Mouse (Mus musculus): ENCODE results near the gene Chst15. TPM values are rescaled to one million over a fixed set of nuclear protein-coding genes. Genes with fewer than 3 reads are reported as not detected.

Chst15 gene
- polyA plus RNA-seq, 1 experiment from 2014 or later = 12.8 TPM

DNA sequence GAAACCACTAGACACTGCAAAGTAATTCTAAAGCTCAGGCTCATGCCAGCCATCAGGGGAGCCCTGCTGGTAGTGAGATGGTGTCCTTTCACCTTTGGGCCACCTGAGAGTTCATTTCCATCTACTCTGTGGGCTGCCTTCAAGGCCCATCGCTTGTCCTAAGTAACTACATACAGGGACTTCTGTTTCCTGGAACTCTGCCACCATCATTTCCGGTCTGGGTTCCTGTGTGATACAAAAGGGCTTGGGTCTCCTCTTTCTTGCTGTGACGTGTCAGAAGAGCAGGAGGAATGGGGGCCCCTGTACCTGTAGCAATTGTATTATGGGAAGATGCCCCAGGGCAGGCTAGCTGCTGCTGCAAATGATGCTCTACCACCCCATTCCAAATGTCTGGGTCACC, 78.1 kb downstream of the Chst15 start:
- Histone ChIP-seq H3K9me3 (ENCODE audit: control insufficient read depth, low read length) (no peaks in the 10 kb centered on the region), H3K36me3 (ENCODE audit: control insufficient read depth, insufficient read depth, low read length) (no peaks in the 10 kb centered on the region; the same call in 1 of the 2 replicates)
- WGBS = 80% methylated on average over 3 of the region's 3 CpGs

DNA sequence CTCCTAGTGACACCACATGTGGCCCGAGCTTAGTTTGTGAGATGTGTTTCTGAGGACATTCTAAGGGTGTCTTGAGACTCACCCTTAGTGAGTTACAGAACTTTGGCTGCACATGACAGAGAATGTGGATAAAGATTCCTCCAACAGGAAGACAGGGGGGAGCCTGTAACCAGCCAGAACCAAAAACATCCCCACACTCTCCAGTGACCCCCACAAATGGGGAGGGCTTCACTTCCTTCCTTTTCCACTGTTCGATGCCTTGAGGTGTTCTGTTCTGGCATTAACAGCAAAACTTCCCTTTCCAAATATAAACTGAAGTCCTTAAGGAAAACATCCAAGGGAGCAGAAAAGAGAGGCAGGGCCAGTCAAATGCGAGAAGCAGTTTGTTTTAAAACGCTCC, 79.8 kb downstream of the Chst15 start:
- WGBS = 71% methylated on average over 4 of the region's 4 CpGs

More for the DNA sequence above, 78.1 kb downstream of the Chst15 start:
- H3K4me1 ChIP-seq (replicated peaks; ENCODE audit: control insufficient read depth, insufficient read depth, low read length) = 0 out of 2 replicates have a peak, but pooled peaks cover 2% of the 10 kb centered on the region
- no peak for ATAC-seq (replicated peaks; ENCODE audit: low FRiP score)
- no peaks in the 10 kb centered on the region for H3K27me3 ChIP-seq (replicated peaks; ENCODE audit: control insufficient read depth, insufficient read depth, low read length)
- DNase-seq (ENCODE audit: low spot score) = no peak
- H3K4me3 ChIP-seq (ENCODE audit: low read depth, low read length) = no peak overlapping the region
- no peak overlapping the region for H3K9ac ChIP-seq (ENCODE audit: low read depth, low read length)
- H3K4me2 ChIP-seq = no peak overlapping the region
- no peak overlapping the region for H3K27ac ChIP-seq (ENCODE audit: low read depth, low read length)

DNA sequence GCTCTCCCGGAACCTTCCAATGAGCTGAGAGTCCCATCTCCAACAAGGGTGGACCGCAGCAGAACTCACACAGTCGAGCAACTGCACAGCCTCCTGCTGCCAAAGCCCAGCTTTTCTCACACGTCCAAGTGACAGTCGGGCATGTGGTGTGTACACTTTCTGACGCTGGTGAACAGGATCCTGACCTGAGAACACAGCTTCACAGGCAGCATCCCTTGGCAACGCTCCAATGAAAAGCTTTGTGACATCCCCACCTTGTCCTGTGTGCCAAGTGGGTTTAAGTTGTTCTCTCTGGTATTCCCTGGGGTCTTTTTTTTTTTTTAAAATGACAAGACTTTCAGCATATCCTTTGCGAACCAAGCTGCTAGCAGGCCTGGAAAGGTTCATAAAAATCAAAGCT, 80.2 kb downstream of the Chst15 start:
- no peaks in the 10 kb centered on the region for H3K9me3 ChIP-seq (ENCODE audit: control insufficient read depth, low read length)
- H3K27me3 ChIP-seq (replicated peaks; ENCODE audit: control insufficient read depth, insufficient read depth, low read length) = no peaks in the 10 kb centered on the region
- H3K36me3 ChIP-seq (ENCODE audit: control insufficient read depth, insufficient read depth, low read length) = no peaks in the 10 kb centered on the region; the same call in 1 of the 2 replicates
- no peaks in the 10 kb centered on the region for H3K4me1 ChIP-seq (replicated peaks; ENCODE audit: control insufficient read depth, insufficient read depth, low read length)
- H3K4me2 ChIP-seq = no peak overlapping the region
- WGBS = 91% methylated on average over 8 of the region's 8 CpGs
- no peak for ATAC-seq (replicated peaks; ENCODE audit: low FRiP score)
- no peak overlapping the region for H3K9ac ChIP-seq (ENCODE audit: low read depth, low read length)
- DNase-seq (ENCODE audit: low spot score) = no peak
- no peak overlapping the region for H3K4me3 ChIP-seq (ENCODE audit: low read depth, low read length)
- no peak overlapping the region for H3K27ac ChIP-seq (ENCODE audit: low read depth, low read length)

More for the DNA sequence above, 79.8 kb downstream of the Chst15 start:
- Histone ChIP-seq H3K4me1 (replicated peaks; ENCODE audit: control insufficient read depth, insufficient read depth, low read length) (no peaks in the 10 kb centered on the region), H3K27ac (ENCODE audit: low read depth, low read length) (no peak overlapping the region), H3K4me3 (ENCODE audit: low read depth, low read length) (no peak overlapping the region), H3K4me2 (no peak overlapping the region), H3K27me3 (replicated peaks; ENCODE audit: control insufficient read depth, insufficient read depth, low read length) (no peaks in the 10 kb centered on the region), H3K9me3 (ENCODE audit: control insufficient read depth, low read length) (no peaks in the 10 kb centered on the region), H3K9ac (ENCODE audit: low read depth, low read length) (no peak overlapping the region), H3K36me3 (ENCODE audit: control insufficient read depth, insufficient read depth, low read length) (no peaks in the 10 kb centered on the region; the same call in 1 of the 2 replicates)
- DNase-seq (ENCODE audit: low spot score) (no peak), ATAC-seq (replicated peaks; ENCODE audit: low FRiP score) (no peak)

DNA sequence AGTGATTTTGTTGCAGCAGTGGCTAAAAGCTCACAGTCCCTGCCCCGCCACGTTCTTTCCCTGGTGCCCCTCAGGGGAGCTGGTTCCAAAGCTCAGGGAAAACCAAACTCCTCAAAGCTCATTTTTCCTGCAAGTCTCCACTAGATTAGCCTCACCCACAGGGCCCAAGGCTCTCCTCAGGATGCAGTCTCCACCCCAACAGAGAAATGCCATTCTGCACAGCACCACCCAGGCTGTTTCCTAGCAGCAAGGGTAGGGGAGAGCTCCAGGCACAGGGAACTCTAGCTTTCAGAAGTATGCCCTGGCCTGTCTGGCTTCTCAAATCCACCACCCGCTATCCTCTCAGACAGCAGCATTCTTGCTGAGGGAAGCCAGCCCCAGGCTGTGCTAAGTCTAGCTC, 82.8 kb downstream of the Chst15 start:
- Histone ChIP-seq H3K4me3 (ENCODE audit: low read depth, low read length) (no peak overlapping the region), H3K27me3 (replicated peaks; ENCODE audit: control insufficient read depth, insufficient read depth, low read length) (no peaks in the 10 kb centered on the region), H3K9me3 (ENCODE audit: control insufficient read depth, low read length) (no peaks in the 10 kb centered on the region), H3K4me1 (replicated peaks; ENCODE audit: control insufficient read depth, insufficient read depth, low read length) (no peaks in the 10 kb centered on the region), H3K4me2 (no peak overlapping the region), H3K9ac (ENCODE audit: low read depth, low read length) (no peak overlapping the region), H3K27ac (ENCODE audit: low read depth, low read length) (no peak overlapping the region), H3K36me3 (ENCODE audit: control insufficient read depth, insufficient read depth, low read length) (no peaks in the 10 kb centered on the region; the same call in 1 of the 2 replicates)
- WGBS = 65% methylated on average over 3 of the region's 3 CpGs
- no peak for DNase-seq (ENCODE audit: low spot score)
- no peak for ATAC-seq (replicated peaks; ENCODE audit: low FRiP score)

GRCm38 (mm10) chr7:132233732-132234131, 83.3 kb downstream of the Chst15 start:
- H3K9me3 ChIP-seq (ENCODE audit: control insufficient read depth, low read length) = no peaks in the 10 kb centered on the region
- H3K4me1 ChIP-seq (replicated peaks; ENCODE audit: control insufficient read depth, insufficient read depth, low read length) = no peaks in the 10 kb centered on the region
- 82% methylated on average over 4 of the region's 4 CpGs for WGBS
- H3K4me2 ChIP-seq = no peak overlapping the region
- H3K27ac ChIP-seq (ENCODE audit: low read depth, low read length) = no peak overlapping the region
- H3K27me3 ChIP-seq (replicated peaks; ENCODE audit: control insufficient read depth, insufficient read depth, low read length) = no peaks in the 10 kb centered on the region
- H3K36me3 ChIP-seq (ENCODE audit: control insufficient read depth, insufficient read depth, low read length) = no peaks in the 10 kb centered on the region; the same call in 1 of the 2 replicates
- ATAC-seq (replicated peaks; ENCODE audit: low FRiP score) (no peak), DNase-seq (ENCODE audit: low spot score) (no peak)
- no peak overlapping the region for H3K4me3 ChIP-seq (ENCODE audit: low read depth, low read length)
- H3K9ac ChIP-seq (ENCODE audit: low read depth, low read length) = no peak overlapping the region

GRCm38 (mm10) chr7:132232937-132233336, 84.1 kb downstream of the Chst15 start:
- no peak for DNase-seq (ENCODE audit: low spot score)
- no peaks in the 10 kb centered on the region for H3K4me1 ChIP-seq (replicated peaks; ENCODE audit: control insufficient read depth, insufficient read depth, low read length)
- 66% methylated on average over 2 of the region's 2 CpGs for WGBS
- H3K4me3 ChIP-seq (ENCODE audit: low read depth, low read length) = no peak overlapping the region
- no peak for ATAC-seq (replicated peaks; ENCODE audit: low FRiP score)
- no peaks in the 10 kb centered on the region; the same call in 1 of the 2 replicates for H3K36me3 ChIP-seq (ENCODE audit: control insufficient read depth, insufficient read depth, low read length)
- H3K9ac ChIP-seq (ENCODE audit: low read depth, low read length) = no peak overlapping the region
- no peak overlapping the region for H3K4me2 ChIP-seq
- no peak overlapping the region for H3K27ac ChIP-seq (ENCODE audit: low read depth, low read length)
- H3K9me3 ChIP-seq (ENCODE audit: control insufficient read depth, low read length) = no peaks in the 10 kb centered on the region
- no peaks in the 10 kb centered on the region for H3K27me3 ChIP-seq (replicated peaks; ENCODE audit: control insufficient read depth, insufficient read depth, low read length)

DNA sequence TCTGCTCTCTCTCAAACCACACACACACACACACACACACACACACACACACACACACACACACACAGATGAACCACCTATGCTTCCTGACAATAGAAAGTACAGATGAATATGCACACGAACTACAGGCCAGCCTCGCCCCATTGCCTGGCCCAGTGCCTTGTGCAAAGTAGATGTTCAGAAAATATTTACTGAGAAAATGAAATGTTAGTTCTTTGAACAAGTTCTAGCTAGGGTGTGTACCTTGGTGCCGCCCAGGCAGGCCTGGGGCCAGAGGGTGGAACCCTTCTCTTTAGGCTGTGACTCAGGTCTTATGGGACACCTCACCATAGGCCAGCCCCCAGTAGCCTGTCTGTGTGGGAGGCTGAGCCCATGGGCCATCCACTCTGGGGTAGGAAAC, 85.6 kb downstream of the Chst15 start:
- no peaks in the 10 kb centered on the region for H3K4me1 ChIP-seq (replicated peaks; ENCODE audit: control insufficient read depth, insufficient read depth, low read length)
- H3K27me3 ChIP-seq (replicated peaks; ENCODE audit: control insufficient read depth, insufficient read depth, low read length) = no peaks in the 10 kb centered on the region
- no peak for ATAC-seq (replicated peaks; ENCODE audit: low FRiP score)
- H3K27ac ChIP-seq (ENCODE audit: low read depth, low read length) = no peak overlapping the region
- no peak overlapping the region for H3K9ac ChIP-seq (ENCODE audit: low read depth, low read length)
- WGBS = 86% methylated on average over 3 of the region's 3 CpGs
- H3K36me3 ChIP-seq (ENCODE audit: control insufficient read depth, insufficient read depth, low read length) = no peaks in the 10 kb centered on the region
- H3K4me2 ChIP-seq = no peak overlapping the region
- no peaks in the 10 kb centered on the region for H3K9me3 ChIP-seq (ENCODE audit: control insufficient read depth, low read length)
- no peak overlapping the region for H3K4me3 ChIP-seq (ENCODE audit: low read depth, low read length)
- no peak for DNase-seq (ENCODE audit: low spot score)

DNA sequence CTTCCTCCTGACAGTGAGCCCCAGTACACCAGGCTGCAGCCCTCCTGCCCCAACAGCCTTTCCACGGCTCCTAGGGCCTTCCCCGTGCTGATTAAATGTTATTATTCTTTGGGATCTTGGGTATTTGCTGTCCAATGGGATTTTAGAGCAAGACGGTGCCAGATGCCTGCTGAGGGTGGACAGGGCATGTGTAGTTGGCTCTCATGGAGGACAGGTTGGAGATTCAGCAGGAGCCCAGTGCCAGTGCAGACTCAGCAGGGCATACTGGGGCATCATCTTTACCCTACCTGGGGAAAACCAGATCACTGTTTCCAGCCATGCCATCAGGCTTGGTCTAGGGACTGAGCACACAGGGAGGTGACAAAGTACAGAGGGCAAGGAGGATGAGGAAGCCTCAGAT, 86.1 kb downstream of the Chst15 start:
- Histone ChIP-seq H3K27me3 (replicated peaks; ENCODE audit: control insufficient read depth, insufficient read depth, low read length) (no peaks in the 10 kb centered on the region), H3K4me3 (ENCODE audit: low read depth, low read length) (no peak overlapping the region), H3K9me3 (ENCODE audit: control insufficient read depth, low read length) (no peaks in the 10 kb centered on the region), H3K27ac (ENCODE audit: low read depth, low read length) (no peak overlapping the region), H3K36me3 (ENCODE audit: control insufficient read depth, insufficient read depth, low read length) (no peaks in the 10 kb centered on the region), H3K9ac (ENCODE audit: low read depth, low read length) (no peak overlapping the region), H3K4me2 (no peak overlapping the region), H3K4me1 (replicated peaks; ENCODE audit: control insufficient read depth, insufficient read depth, low read length) (no peaks in the 10 kb centered on the region)
- 89% methylated on average over 3 of the region's 3 CpGs for WGBS
- ATAC-seq (replicated peaks; ENCODE audit: low FRiP score) (no peak), DNase-seq (ENCODE audit: low spot score) (no peak)

GRCm38 (mm10) chr7:132227075-132227640, 89.9 kb downstream of the Chst15 start:
- WGBS = 73% methylated on average over 8 of the region's 8 CpGs
- DNase-seq (ENCODE audit: low spot score) (no peak), ATAC-seq (replicated peaks; ENCODE audit: low FRiP score) (no peak)
- Histone ChIP-seq H3K27ac (ENCODE audit: low read depth, low read length) (no peak overlapping the region), H3K9me3 (ENCODE audit: control insufficient read depth, low read length) (no peaks in the 10 kb centered on the region), H3K4me2 (no peak overlapping the region), H3K4me1 (replicated peaks; ENCODE audit: control insufficient read depth, insufficient read depth, low read length) (no peaks in the 10 kb centered on the region), H3K4me3 (ENCODE audit: low read depth, low read length) (no peak overlapping the region), H3K36me3 (ENCODE audit: control insufficient read depth, insufficient read depth, low read length) (no peaks in the 10 kb centered on the region), H3K9ac (ENCODE audit: low read depth, low read length) (no peak overlapping the region), H3K27me3 (replicated peaks; ENCODE audit: control insufficient read depth, insufficient read depth, low read length) (no peaks in the 10 kb centered on the region)

Measured in liver, embryonic 11.5 days (tissue).